Comparison of ENCODE assay signal across 14 mouse cellular contexts in genomic region chr5:142762082-142762807, GRCm38 (mm10). TPM values are rescaled to one million over a fixed set of nuclear protein-coding genes. Genes with fewer than 3 reads are reported as not detected.
DNase-seq lines count a peak whose midpoint lies in the region; ATAC-seq lines count a peak whose summit lies in the region.
"Had no signal": no experiment of that assay in that cellular context is flagged by ENCODE, and none has a peak within 500 bp of the region (broad histone marks: within the 10 kb centered on the region; RNA-seq: fewer than 3 reads in every experiment).

No protein-coding gene starts in this region.

- H3K27me3 ChIP-seq in forebrain, embryonic 13.5 days = no peaks in the 10 kb centered on the region
- no peaks in the 10 kb centered on the region for H3K27me3 ChIP-seq in forebrain, embryonic 10.5 days (ENCODE audit: poor library complexity, severe bottlenecking)
- no peaks in the 10 kb centered on the region for H3K27me3 ChIP-seq in hindbrain, embryonic 14.5 days (ENCODE audit: control insufficient read depth, insufficient read depth, low read length)
- no peaks in the 10 kb centered on the region for H3K27me3 ChIP-seq in neural tube, embryonic 13.5 days

- no peaks in the 10 kb centered on the region for H3K9me3 ChIP-seq in forebrain, embryonic 13.5 days (replicated peaks)
- no peaks in the 10 kb centered on the region for H3K9me3 ChIP-seq in forebrain, embryonic 10.5 days
- no peaks in the 10 kb centered on the region for H3K9me3 ChIP-seq in hindbrain, embryonic 14.5 days (ENCODE audit: control insufficient read depth, low read length)
- H3K9me3 ChIP-seq in neural tube, embryonic 13.5 days = no peaks in the 10 kb centered on the region
- H3K9me3 ChIP-seq: embryonic facial prominence, embryonic 10.5 days had no signal

- peaks cover 27% of the 10 kb centered on the region for H3K4me1 ChIP-seq in forebrain, embryonic 13.5 days
- no peaks in the 10 kb centered on the region for H3K4me1 ChIP-seq in forebrain, embryonic 10.5 days
- H3K4me1 ChIP-seq in hindbrain, embryonic 14.5 days (replicated peaks; ENCODE audit: control insufficient read depth, insufficient read depth, low read length) = peaks cover 24% of the 10 kb centered on the region
- H3K4me1 ChIP-seq in neural tube, embryonic 13.5 days (replicated peaks) = peaks cover 24% of the 10 kb centered on the region

- H3K36me3 ChIP-seq in forebrain, embryonic 13.5 days (ENCODE audit: poor library complexity, severe bottlenecking) = peaks cover 100% of the 10 kb centered on the region
- H3K36me3 ChIP-seq in forebrain, embryonic 10.5 days (replicated peaks) = peaks cover 100% of the 10 kb centered on the region
- H3K36me3 ChIP-seq in hindbrain, embryonic 14.5 days (replicated peaks; ENCODE audit: control insufficient read depth, insufficient read depth) = peaks cover 98% of the 10 kb centered on the region
- peaks cover 100% of the 10 kb centered on the region for H3K36me3 ChIP-seq in neural tube, embryonic 13.5 days

- peak overlapping the region; percentile 8; the same call in 1 of the 2 replicates for H3K9ac ChIP-seq in forebrain, embryonic 13.5 days
- peak overlapping the region; percentile 37 for H3K9ac ChIP-seq in hindbrain, embryonic 14.5 days
- no peak overlapping the region for H3K9ac ChIP-seq in neural tube, embryonic 13.5 days

- peak; percentile 23; the same call in 1 of the 2 replicates for ATAC-seq in forebrain, embryonic 13.5 days
- peak; percentile 29; the same call in 1 of the 2 replicates for ATAC-seq in hindbrain, embryonic 14.5 days (ENCODE audit: low FRiP score)
- peak; percentile 8; the same call in 1 of the 2 replicates for ATAC-seq in neural tube, embryonic 13.5 days (ENCODE audit: low read depth)
- ATAC-seq: activated CD4-positive, CD25-positive, alpha-beta regulatory T cell, adult 4 months had no signal

- WGBS in forebrain, embryonic 13.5 days = 65% methylated on average over 21 of the region's 21 CpGs
- 93% methylated on average over 21 of the region's 21 CpGs for WGBS in forebrain, embryonic 10.5 days
- WGBS in hindbrain, embryonic 14.5 days = 45% methylated on average over 21 of the region's 21 CpGs
- WGBS in neural tube, embryonic 13.5 days = 75% methylated on average over 21 of the region's 21 CpGs

- H3K4me3 ChIP-seq in forebrain, embryonic 13.5 days = no peak overlapping the region
- no peak overlapping the region for H3K4me3 ChIP-seq in forebrain, embryonic 10.5 days
- no peak overlapping the region for H3K4me3 ChIP-seq in hindbrain, embryonic 14.5 days (replicated peaks; ENCODE audit: low read length)
- H3K4me3 ChIP-seq in neural tube, embryonic 13.5 days = no peak overlapping the region
- H3K4me3 ChIP-seq: embryonic facial prominence, embryonic 10.5 days had no signal

- DNase-seq in forebrain, embryonic 10.5 days (ENCODE audit: extremely low spot score, low spot score) = no peak
- DNase-seq in brain, adult 2 months (ENCODE audit: low read depth, low spot score) = peak; percentile 74
- DNase-seq in hindbrain, embryonic 14.5 days (ENCODE audit: low spot score) = peak; percentile 53
- DNase-seq in lung, postnatal 14 days = no peak
- DNase-seq in embryo, embryonic 11 days = no peak
- DNase-seq: adrenal gland, postnatal 14 days; kidney, adult 8-10 months; lung, adult 18-20 months; thymus, postnatal 4 days had no signal

- peak overlapping the region; percentile 85 for H3K27ac ChIP-seq in forebrain, embryonic 13.5 days
- no peak overlapping the region for H3K27ac ChIP-seq in forebrain, embryonic 10.5 days
- peak overlapping the region; percentile 89 for H3K27ac ChIP-seq in hindbrain, embryonic 14.5 days
- peak overlapping the region; percentile 86 for H3K27ac ChIP-seq in neural tube, embryonic 13.5 days (replicated peaks)
- H3K27ac ChIP-seq: embryonic facial prominence, embryonic 10.5 days; macrophage had no signal

- H3K4me2 ChIP-seq in forebrain, embryonic 13.5 days = no peak overlapping the region
- H3K4me2 ChIP-seq in hindbrain, embryonic 14.5 days (replicated peaks) = no peak overlapping the region; the same call in 1 of the 2 replicates
- H3K4me2 ChIP-seq in neural tube, embryonic 13.5 days = no peak overlapping the region

RNA-seq across cellular contexts. Expression of gene Tnrc18, which starts 55.2 kb away (rescaled TPM):
- 34.7 and 35.9 TPM in 2 replicates for polyA plus RNA-seq in forebrain, embryonic 13.5 days (2015; fragmentation: Nextera tagmentation; extraction: Ambion mirVana)
- 21.5 and 22.7 TPM in 2 replicates for polyA plus RNA-seq in forebrain, embryonic 10.5 days (2016; fragmentation: Nextera tagmentation; extraction: Ambion mirVana)
- 34.1 and 38.9 TPM in 2 replicates for polyA plus RNA-seq in hindbrain, embryonic 14.5 days (2014; fragmentation: Nextera tagmentation; extraction: Ambion mirVana)
- polyA plus RNA-seq in neural tube, embryonic 13.5 days (2015; fragmentation: Nextera tagmentation; extraction: Ambion mirVana) = 30.3 and 31.1 TPM in 2 replicates

Comparison
In these comparisons a context has a peak if more than half of its experiments do, and no peak if none do; other contexts are left out.
1. DNase-seq: peak in brain, adult 2 months (single experiment) and hindbrain, embryonic 14.5 days (single experiment); none in forebrain, embryonic 10.5 days (single experiment), lung, postnatal 14 days (single experiment) and embryo, embryonic 11 days (single experiment).
2. Peak in every context shown above with its lines, with median percentiles within 50 percentile points of each other: ATAC-seq.